Mouse (Mus musculus): ENCODE results near the gene Slc22a20. TPM values are rescaled to one million over a fixed set of nuclear protein-coding genes. Genes with fewer than 3 reads are reported as not detected.

The Slc22a20 gene
- total and polyA plus RNA-seq, 2 experiments from 2014 or later: not detected

GRCm38 (mm10) chr19:5963883-5964562, 21.9 kb downstream of the Slc22a20 start, which contains the start of gene Pola2:
Gene Pola2 (minus strand): TSS chr19:5964202.
- Histone ChIP-seq H3K9ac (replicated peaks; ENCODE audit: low read depth, low read length) (peak within 1 kb of the TSS; percentile 60), H3K27ac (ENCODE audit: low read depth) (peak within 1 kb of the TSS; percentile 28; the same call in 1 of the 2 replicates), H3K4me2 (ENCODE audit: low read depth, low read length) (peak within 1 kb of the TSS; percentile 86), H3K9me3 (replicated peaks; ENCODE audit: control insufficient read depth, low read length) (no peaks in the 10 kb centered on the region), H3K4me1 (ENCODE audit: control insufficient read depth, insufficient read depth) (peaks cover 9% of the 10 kb centered on the region; the same call in 1 of the 2 replicates), H3K36me3 (replicated peaks; ENCODE audit: control insufficient read depth, insufficient read depth, low read length) (peaks cover 2% of the 10 kb centered on the region; the same call in 1 of the 2 replicates), H3K27me3 (ENCODE audit: control insufficient read depth, insufficient read depth, low read length) (no peaks in the 10 kb centered on the region), H3K4me3 (ENCODE audit: low read depth, low read length) (peak within 1 kb of the TSS; percentile 61)
- TF ChIP-seq CTCF (IDR thresholded peaks at IDR 0.05; ENCODE audit: low read depth) (no peak), EP300 (IDR thresholded peaks at IDR 0.05; ENCODE audit: low read depth) (no peak)
- under 1% methylated on average over 50 of the region's 50 CpGs for WGBS
- DNase-seq (ENCODE audit: low spot score) (peak; percentile 88), ATAC-seq (ENCODE audit: insufficient read depth, low read depth) (peak; percentile 86)

- no peak for ATAC-seq (ENCODE audit: insufficient read depth, low read depth)
These were observed 23.3 kb downstream of the Slc22a20 start for GRCm38 (mm10) chr19:5962651-5963050.

GRCm38 (mm10) chr19:5957371-5957770, 28.6 kb downstream of the Slc22a20 start:
- Histone ChIP-seq H3K4me1 (ENCODE audit: control insufficient read depth, insufficient read depth) (peaks cover 20% of the 10 kb centered on the region), H3K27ac (ENCODE audit: low read depth) (no peak overlapping the region), H3K9me3 (replicated peaks; ENCODE audit: control insufficient read depth, low read length) (no peaks in the 10 kb centered on the region), H3K36me3 (replicated peaks; ENCODE audit: control insufficient read depth, insufficient read depth, low read length) (peaks cover 18% of the 10 kb centered on the region; the same call in 1 of the 2 replicates), H3K27me3 (ENCODE audit: control insufficient read depth, insufficient read depth, low read length) (no peaks in the 10 kb centered on the region), H3K4me2 (ENCODE audit: low read depth, low read length) (no peak overlapping the region), H3K4me3 (ENCODE audit: low read depth, low read length) (no peak overlapping the region), H3K9ac (replicated peaks; ENCODE audit: low read depth, low read length) (no peak overlapping the region)
- WGBS: 87% methylated on average over 5 of the region's 5 CpGs
- DNase-seq (ENCODE audit: low spot score): no peak
- no peak for ATAC-seq (ENCODE audit: insufficient read depth, low read depth)
- no peak for TF ChIP-seq CTCF (IDR thresholded peaks at IDR 0.05; ENCODE audit: low read depth)
- TF ChIP-seq EP300 (IDR thresholded peaks at IDR 0.05; ENCODE audit: low read depth): no peak

More at GRCm38 (mm10) chr19:5962651-5963050, 23.3 kb downstream of the Slc22a20 start:
- DNase-seq (ENCODE audit: low spot score): no peak
- Histone ChIP-seq H3K4me2 (ENCODE audit: low read depth, low read length) (peak overlapping the region; percentile 86; the same call in 1 of the 2 replicates), H3K4me1 (ENCODE audit: control insufficient read depth, insufficient read depth) (peaks cover 9% of the 10 kb centered on the region; the same call in 1 of the 2 replicates), H3K36me3 (replicated peaks; ENCODE audit: control insufficient read depth, insufficient read depth, low read length) (peaks cover 15% of the 10 kb centered on the region; the same call in 1 of the 2 replicates), H3K9me3 (replicated peaks; ENCODE audit: control insufficient read depth, low read length) (no peaks in the 10 kb centered on the region), H3K27me3 (ENCODE audit: control insufficient read depth, insufficient read depth, low read length) (no peaks in the 10 kb centered on the region), H3K27ac (ENCODE audit: low read depth) (no peak overlapping the region), H3K4me3 (ENCODE audit: low read depth, low read length) (peak overlapping the region; percentile 61; the same call in 1 of the 2 replicates), H3K9ac (replicated peaks; ENCODE audit: low read depth, low read length) (0 out of 2 replicates have a peak overlapping the region, but pooled peaks have one; percentile 60)
- 32% methylated on average over 1 of the region's 1 CpGs for WGBS
- TF ChIP-seq CTCF (IDR thresholded peaks at IDR 0.05; ENCODE audit: low read depth) (peak; percentile 20; the same call in 1 of the 2 replicates), EP300 (IDR thresholded peaks at IDR 0.05; ENCODE audit: low read depth) (no peak)

- Histone ChIP-seq H3K4me1 (ENCODE audit: control insufficient read depth, insufficient read depth) (peaks cover 26% of the 10 kb centered on the region), H3K27ac (ENCODE audit: low read depth) (peak overlapping the region; percentile 71; the same call in 1 of the 2 replicates), H3K4me2 (ENCODE audit: low read depth, low read length) (no peak overlapping the region; the same call in 1 of the 2 replicates), H3K9me3 (replicated peaks; ENCODE audit: control insufficient read depth, low read length) (no peaks in the 10 kb centered on the region), H3K9ac (replicated peaks; ENCODE audit: low read depth, low read length) (no peak overlapping the region), H3K4me3 (ENCODE audit: low read depth, low read length) (no peak overlapping the region), H3K27me3 (ENCODE audit: control insufficient read depth, insufficient read depth, low read length) (no peaks in the 10 kb centered on the region), H3K36me3 (replicated peaks; ENCODE audit: control insufficient read depth, insufficient read depth, low read length) (peaks cover 18% of the 10 kb centered on the region; the same call in 1 of the 2 replicates)
- ATAC-seq (ENCODE audit: insufficient read depth, low read depth) (peak; percentile 59), DNase-seq (ENCODE audit: low spot score) (peak; percentile 88)
- TF ChIP-seq EP300 (IDR thresholded peaks at IDR 0.05; ENCODE audit: low read depth): no peak
- peak; percentile 94 for TF ChIP-seq CTCF (IDR thresholded peaks at IDR 0.05; ENCODE audit: low read depth)
- 5% methylated on average over 3 of the region's 3 CpGs for WGBS
These were observed 29.3 kb downstream of the Slc22a20 start for GRCm38 (mm10) chr19:5956685-5957084.

GRCm38 (mm10) chr19:5955704-5956670, 30.0 kb downstream of the Slc22a20 start:
- TF ChIP-seq CTCF (IDR thresholded peaks at IDR 0.05; ENCODE audit: low read depth) (no peak), EP300 (IDR thresholded peaks at IDR 0.05; ENCODE audit: low read depth) (no peak)
- Histone ChIP-seq H3K4me1 (ENCODE audit: control insufficient read depth, insufficient read depth) (peaks cover 33% of the 10 kb centered on the region), H3K9me3 (replicated peaks; ENCODE audit: control insufficient read depth, low read length) (no peaks in the 10 kb centered on the region), H3K4me3 (ENCODE audit: low read depth, low read length) (peak overlapping the region; percentile 21), H3K9ac (replicated peaks; ENCODE audit: low read depth, low read length) (peak overlapping the region; percentile 26; the same call in 1 of the 2 replicates), H3K36me3 (replicated peaks; ENCODE audit: control insufficient read depth, insufficient read depth, low read length) (peaks cover 18% of the 10 kb centered on the region; the same call in 1 of the 2 replicates), H3K27me3 (ENCODE audit: control insufficient read depth, insufficient read depth, low read length) (no peaks in the 10 kb centered on the region), H3K4me2 (ENCODE audit: low read depth, low read length) (peak overlapping the region; percentile 48), H3K27ac (ENCODE audit: low read depth) (peak overlapping the region; percentile 71)
- peak; percentile 56 for DNase-seq (ENCODE audit: low spot score)
- WGBS: 49% methylated on average over 28 of the region's 28 CpGs
- ATAC-seq (ENCODE audit: insufficient read depth, low read depth): 0 out of 2 replicates have a peak, but pooled peaks have one; percentile 21

Data from heart, postnatal 0 days (tissue).